19 mouse cellular contexts compared by ENCODE assay signal in genomic region chr3:71959441-71959840, GRCm38 (mm10).
DNase-seq lines count a peak whose midpoint lies in the region; ATAC-seq and TF ChIP-seq lines count a peak whose summit lies in the region.
"Had no signal": no experiment of that assay in that cellular context is flagged by ENCODE, and none has a peak within 500 bp of the region (broad histone marks: within the 10 kb centered on the region; RNA-seq: fewer than 3 reads in every experiment).

No protein-coding gene starts in this region.

- H3K4me2 ChIP-seq in forebrain, embryonic 14.5 days (ENCODE audit: low read length) = no peak overlapping the region
- no peak overlapping the region for H3K4me2 ChIP-seq in forebrain, embryonic 15.5 days (replicated peaks)
- H3K4me2 ChIP-seq in hindbrain, embryonic 13.5 days = no peak overlapping the region
- H3K4me2 ChIP-seq: embryonic facial prominence, embryonic 13.5 days; forebrain, embryonic 13.5 days; heart, embryonic 12.5 days; hindbrain, embryonic 15.5 days had no signal

- no peaks in the 10 kb centered on the region for H3K36me3 ChIP-seq in forebrain, embryonic 14.5 days (ENCODE audit: control insufficient read depth, insufficient read depth, low read length)
- H3K36me3 ChIP-seq in forebrain, embryonic 15.5 days = no peaks in the 10 kb centered on the region
- no peaks in the 10 kb centered on the region for H3K36me3 ChIP-seq in hindbrain, embryonic 13.5 days
- H3K36me3 ChIP-seq: embryonic facial prominence, embryonic 13.5 days; heart, embryonic 12.5 days; hindbrain, embryonic 10.5 days; hindbrain, embryonic 15.5 days had no signal

- no peak overlapping the region for H3K4me3 ChIP-seq in forebrain, embryonic 14.5 days (ENCODE audit: low read depth, low read length)
- no peak overlapping the region for H3K4me3 ChIP-seq in forebrain, embryonic 15.5 days
- no peak overlapping the region for H3K4me3 ChIP-seq in layer of hippocampus, adult 2 months
- H3K4me3 ChIP-seq in hindbrain, embryonic 13.5 days = no peak overlapping the region
- H3K4me3 ChIP-seq in cerebellum, adult 2 months (replicated peaks; ENCODE audit: insufficient read depth, low read depth, low read length) = no peak overlapping the region
- H3K4me3 ChIP-seq: embryonic facial prominence, embryonic 13.5 days; forebrain, embryonic 13.5 days; heart, embryonic 12.5 days; hindbrain, embryonic 10.5 days; hindbrain, embryonic 15.5 days had no signal

- 64% methylated on average over 1 of the region's 1 CpGs for WGBS in forebrain, embryonic 14.5 days
- 50% methylated on average over 1 of the region's 1 CpGs for WGBS in forebrain, embryonic 15.5 days
- 60% methylated on average over 1 of the region's 1 CpGs for WGBS in hindbrain, embryonic 13.5 days
- 38% methylated on average over 1 of the region's 1 CpGs for WGBS in cerebellum, adult 2 months

- TF ChIP-seq POLR2A in cerebellum, adult 2 months (IDR thresholded peaks at IDR 0.05; ENCODE audit: borderline replicate concordance, insufficient read depth, low read length) = no peak

- no peaks in the 10 kb centered on the region for H3K27me3 ChIP-seq in forebrain, embryonic 14.5 days (replicated peaks; ENCODE audit: control insufficient read depth, insufficient read depth, low read length)
- no peaks in the 10 kb centered on the region for H3K27me3 ChIP-seq in forebrain, embryonic 15.5 days
- H3K27me3 ChIP-seq in hindbrain, embryonic 13.5 days = no peaks in the 10 kb centered on the region
- no peaks in the 10 kb centered on the region for H3K27me3 ChIP-seq in cerebellum, adult 2 months (ENCODE audit: control insufficient read depth, insufficient read depth, low read length)
- H3K27me3 ChIP-seq: embryonic facial prominence, embryonic 13.5 days; forebrain, embryonic 13.5 days; heart, embryonic 12.5 days; hindbrain, embryonic 15.5 days; Patski had no signal

- H3K9me3 ChIP-seq in forebrain, embryonic 14.5 days (replicated peaks; ENCODE audit: control insufficient read depth, low read length) = no peaks in the 10 kb centered on the region
- no peaks in the 10 kb centered on the region for H3K9me3 ChIP-seq in forebrain, embryonic 15.5 days
- H3K9me3 ChIP-seq in hindbrain, embryonic 13.5 days = no peaks in the 10 kb centered on the region
- H3K9me3 ChIP-seq: embryonic facial prominence, embryonic 13.5 days; forebrain, embryonic 13.5 days; heart, embryonic 12.5 days; hindbrain, embryonic 10.5 days; hindbrain, embryonic 15.5 days had no signal

- H3K4me1 ChIP-seq in forebrain, embryonic 14.5 days (ENCODE audit: control insufficient read depth, insufficient read depth, low read length) = no peaks in the 10 kb centered on the region
- no peaks in the 10 kb centered on the region for H3K4me1 ChIP-seq in forebrain, embryonic 15.5 days
- H3K4me1 ChIP-seq in hindbrain, embryonic 13.5 days (replicated peaks) = no peaks in the 10 kb centered on the region
- H3K4me1 ChIP-seq in cerebellum, adult 2 months (ENCODE audit: control insufficient read depth, insufficient read depth, low read length) = no peaks in the 10 kb centered on the region
- H3K4me1 ChIP-seq: embryonic facial prominence, embryonic 13.5 days; forebrain, embryonic 13.5 days; heart, embryonic 12.5 days; hindbrain, embryonic 10.5 days; hindbrain, embryonic 15.5 days had no signal

- no peak overlapping the region for H3K27ac ChIP-seq in forebrain, embryonic 14.5 days (ENCODE audit: low read depth, low read length)
- no peak overlapping the region for H3K27ac ChIP-seq in forebrain, embryonic 15.5 days (replicated peaks)
- H3K27ac ChIP-seq in layer of hippocampus, adult 2 months = peak overlapping the region; percentile 74
- no peak overlapping the region for H3K27ac ChIP-seq in hindbrain, embryonic 13.5 days
- H3K27ac ChIP-seq in cerebellum, adult 2 months (ENCODE audit: insufficient read depth, low read length) = no peak overlapping the region
- H3K27ac ChIP-seq: embryonic facial prominence, embryonic 13.5 days; forebrain, embryonic 13.5 days; hindbrain, embryonic 10.5 days; hindbrain, embryonic 15.5 days had no signal

- H3K9ac ChIP-seq in forebrain, embryonic 14.5 days (ENCODE audit: low read length) = no peak overlapping the region
- H3K9ac ChIP-seq in forebrain, embryonic 15.5 days (replicated peaks) = no peak overlapping the region
- H3K9ac ChIP-seq in hindbrain, embryonic 13.5 days = no peak overlapping the region
- H3K9ac ChIP-seq: embryonic facial prominence, embryonic 13.5 days; forebrain, embryonic 13.5 days; heart, embryonic 12.5 days; hindbrain, embryonic 15.5 days had no signal

- peak; percentile 13 for DNase-seq in forebrain, embryonic 14.5 days (ENCODE audit: low spot score)
- peak; percentile 52 for DNase-seq in brain, adult 2 months (ENCODE audit: low read depth, low spot score)
- DNase-seq in layer of hippocampus, adult 2 months (ENCODE audit: low spot score in 2 of 2) = peak; percentile 46 to 62
- peak; percentile 28 for DNase-seq in telencephalon, adult 2 months (ENCODE audit: low read depth, low spot score)
- DNase-seq in cerebellum, adult 2 months = no peak
- DNase-seq: adrenal gland, postnatal 14 days; cerebellum, adult 11 months; cerebellum, adult 9-11 months; cerebellum, postnatal 36 days; gastrocnemius, postnatal 25 days had no signal

- ATAC-seq in forebrain, embryonic 14.5 days = no peak
- ATAC-seq in forebrain, embryonic 15.5 days (replicated peaks) = no peak
- no peak for ATAC-seq in hindbrain, embryonic 13.5 days (ENCODE audit: low FRiP score)
- ATAC-seq: activated CD4-positive, CD25-positive, alpha-beta regulatory T cell, adult 4 months; forebrain, embryonic 13.5 days; Patski had no signal

- no peak for TF ChIP-seq CTCF in layer of hippocampus, adult 2 months (conservative IDR thresholded peaks at IDR 0.05)
- no peak for TF ChIP-seq CTCF in cerebellum, adult 2 months (IDR thresholded peaks at IDR 0.05; ENCODE audit: borderline replicate concordance, insufficient read depth, low read depth, low read length)

Comparison
In these comparisons a context has a peak if more than half of its experiments do, and no peak if none do; other contexts are left out.
1. DNase-seq: peak in forebrain, embryonic 14.5 days (single experiment), brain, adult 2 months (single experiment), layer of hippocampus, adult 2 months (2 of 2) and telencephalon, adult 2 months (single experiment); none in cerebellum, adult 2 months (0 of 2).